Mouse (Mus musculus) olfactory bulb, adult 2 months (tissue): Measurements from ENCODE around the gene Csnk1g1. TPM values are rescaled to one million over a fixed set of nuclear protein-coding genes. Genes with fewer than 3 reads are reported as not detected.

Experiments
- H3K27ac ChIP-seq: fragments of 200-500 bp; 2 replicates; pipeline ENCODE4 v1.5.1; 2012; ENCODE audit warnings: low read depth, low read length; ENCODE audit not compliant: insufficient read depth
- H3K4me1 ChIP-seq: fragments of 200-500 bp; 2 replicates; pipeline ENCODE4 v1.6.1; 2012; ENCODE audit warnings: low read length; ENCODE audit not compliant: control insufficient read depth, insufficient read depth
- H3K4me3 ChIP-seq: fragments of 200-500 bp; 2 replicates; pipeline ENCODE4 v1.5.1; 2012; ENCODE audit warnings: mild to moderate bottlenecking, low read depth, low read length, moderate library complexity; ENCODE audit not compliant: insufficient read depth
- CTCF ChIP-seq: fragments of 200-500 bp; IDR thresholded peaks from 2 replicates; pipeline ENCODE4 v1.5.1; 2012; ENCODE audit warnings: low read depth, mild to moderate bottlenecking, low read length, moderate library complexity; ENCODE audit not compliant: insufficient read depth
- POLR2A ChIP-seq: fragments of 200-500 bp; IDR thresholded peaks from 2 replicates; pipeline ENCODE4 v1.6.1; 2012; ENCODE audit warnings: mild to moderate bottlenecking, low read depth, low read length, moderate library complexity; ENCODE audit not compliant: insufficient read depth
- WGBS: fragments of 180-500 bp; shearing (Covaris S2); methylation state at CpG from one replicate; pipeline ENCODE4 v1.1.7; 2018; 5-methylcytosine and 5-hydroxymethylcytosine counted together
- polyA plus RNA-seq: library from polyadenylated mRNA; stranded (reverse); fragments of >200 nt; gene quantifications from 2 replicates; pipeline ENCODE4 v1.2.4, GENCODE M21; 2012; ENCODE audit warnings: low replicate concordance; ENCODE audit not compliant: missing spikeins, insufficient read depth, insufficient read length

The Csnk1g1 gene
- polyA plus RNA-seq, 1 experiment: not detected

GRCm38 (mm10) chr9:65975886-65976285, 67.2 kb downstream of the Csnk1g1 start:
- TF ChIP-seq POLR2A (no peak), CTCF (no peak)
- Histone ChIP-seq H3K4me3 (no peak overlapping the region), H3K4me1 (no peaks in the 10 kb centered on the region), H3K27ac (no peak overlapping the region)

GRCm38 (mm10) chr9:65982841-65983240, 74.1 kb downstream of the Csnk1g1 start:
- H3K4me3 ChIP-seq: no peak overlapping the region
- TF ChIP-seq CTCF (no peak), POLR2A (no peak)
- H3K4me1 ChIP-seq: no peaks in the 10 kb centered on the region
- 48% methylated on average over 1 of the region's 1 CpGs for WGBS
- no peak overlapping the region for H3K27ac ChIP-seq

- TF ChIP-seq POLR2A: no peak
- no peak for TF ChIP-seq CTCF
- WGBS: 86% methylated on average over 5 of the region's 5 CpGs
Measured at GRCm38 (mm10) chr9:65987021-65987420, 78.3 kb downstream of the Csnk1g1 start.

GRCm38 (mm10) chr9:65995603-65996376, 87.1 kb downstream of the Csnk1g1 start:
- 87% methylated on average over 7 of the region's 7 CpGs for WGBS
- H3K4me1 ChIP-seq: peaks cover 3% of the 10 kb centered on the region
- no peak overlapping the region for H3K27ac ChIP-seq
- TF ChIP-seq CTCF (no peak), POLR2A (no peak)
- no peak overlapping the region for H3K4me3 ChIP-seq

More at GRCm38 (mm10) chr9:65987021-65987420, 78.3 kb downstream of the Csnk1g1 start:
- no peak overlapping the region for H3K4me3 ChIP-seq
- H3K4me1 ChIP-seq: no peaks in the 10 kb centered on the region
- H3K27ac ChIP-seq: no peak overlapping the region

- 55% methylated on average over 5 of the region's 5 CpGs for WGBS
Measured at GRCm38 (mm10) chr9:65998965-65999364, 90.2 kb downstream of the Csnk1g1 start.

GRCm38 (mm10) chr9:66004380-66004779, 95.7 kb downstream of the Csnk1g1 start:
- WGBS: 9% methylated on average over 4 of the region's 4 CpGs
- peaks cover 2% of the 10 kb centered on the region; the same call in 1 of the 2 replicates for H3K4me1 ChIP-seq
- no peak overlapping the region for H3K27ac ChIP-seq
- TF ChIP-seq CTCF (no peak), POLR2A (no peak)
- H3K4me3 ChIP-seq: no peak overlapping the region

More at GRCm38 (mm10) chr9:65998965-65999364, 90.2 kb downstream of the Csnk1g1 start:
- no peak overlapping the region for H3K27ac ChIP-seq
- peaks cover 3% of the 10 kb centered on the region for H3K4me1 ChIP-seq
- TF ChIP-seq POLR2A: no peak
- no peak for TF ChIP-seq CTCF
- no peak overlapping the region for H3K4me3 ChIP-seq

GRCm38 (mm10) chr9:66007603-66008202, 99.0 kb downstream of the Csnk1g1 start:
- H3K4me1 ChIP-seq: peaks cover 2% of the 10 kb centered on the region; the same call in 1 of the 2 replicates
- H3K27ac ChIP-seq: no peak overlapping the region
- WGBS: 38% methylated on average over 7 of the region's 7 CpGs
- H3K4me3 ChIP-seq: no peak overlapping the region
- no peak for TF ChIP-seq CTCF
- TF ChIP-seq POLR2A: no peak

- TF ChIP-seq CTCF (no peak), POLR2A (no peak)
- Histone ChIP-seq H3K27ac (no peak overlapping the region), H3K4me3 (no peak overlapping the region), H3K4me1 (no peaks in the 10 kb centered on the region)
Measured at GRCm38 (mm10) chr9:66020601-66021000, 111.9 kb downstream of the Csnk1g1 start.

- TF ChIP-seq POLR2A (no peak), CTCF (no peak)
- Histone ChIP-seq H3K4me3 (no peak overlapping the region), H3K4me1 (0 out of 2 replicates have a peak, but pooled peaks cover 2% of the 10 kb centered on the region), H3K27ac (no peak overlapping the region)
- 90% methylated on average over 4 of the region's 4 CpGs for WGBS
Measured at GRCm38 (mm10) chr9:66038082-66038481, 129.4 kb downstream of the Csnk1g1 start.
